Mouse (Mus musculus): ENCODE data around the gene Upk1b. TPM values are rescaled to one million over a fixed set of nuclear protein-coding genes. Genes with fewer than 3 reads are reported as not detected.

Upk1b gene
- total RNA-seq, 2 experiments from 2014 or later: 1.4 to 3.4 TPM

- DNase-seq (ENCODE audit: low spot score in 2 of 2): no peak
Observed at GRCm38 (mm10) chr16:38724974-38725373, 75.2 kb downstream of the Upk1b start.

- no peak for DNase-seq (ENCODE audit: low spot score in 2 of 2)
Observed at GRCm38 (mm10) chr16:38724256-38724655, 75.9 kb downstream of the Upk1b start.

Other genes with a start within 250 kb of the Upk1b start
- gene Tmem39a, start 241.6 kb downstream of the Upk1b start, total RNA-seq (2021): 10 to 100 TPM; 71.5 to 78.4 TPM
- gene Arhgap31, start 87.1 kb downstream of the Upk1b start, total RNA-seq (2021): 10 to 100 TPM; 20.3 to 25.5 TPM
- gene B4galt4, start 58.1 kb downstream of the Upk1b start, total RNA-seq (2021): 1 to 10 TPM; 8.3 to 8.7 TPM
- gene 4930435E12Rik, start 28.4 kb upstream of the Upk1b start, total RNA-seq (2021): not detected
- gene Igsf11, start 92.3 kb upstream of the Upk1b start, total RNA-seq (2021): 10 to 100 TPM in 1 of 2 experiments, 1 to 10 TPM in 1; 4.9 to 40.9 TPM